Mouse (Mus musculus): ENCODE measurements around the gene Setd2. TPM values are rescaled to one million over a fixed set of nuclear protein-coding genes. Genes with fewer than 3 reads are reported as not detected.
A peak's percentile ranks its signal among the peaks of the same experiment; 100 is the strongest.

Setd2 gene
- polyA plus RNA-seq, 1 experiment from 2014 or later, result 9.6 TPM

DNA sequence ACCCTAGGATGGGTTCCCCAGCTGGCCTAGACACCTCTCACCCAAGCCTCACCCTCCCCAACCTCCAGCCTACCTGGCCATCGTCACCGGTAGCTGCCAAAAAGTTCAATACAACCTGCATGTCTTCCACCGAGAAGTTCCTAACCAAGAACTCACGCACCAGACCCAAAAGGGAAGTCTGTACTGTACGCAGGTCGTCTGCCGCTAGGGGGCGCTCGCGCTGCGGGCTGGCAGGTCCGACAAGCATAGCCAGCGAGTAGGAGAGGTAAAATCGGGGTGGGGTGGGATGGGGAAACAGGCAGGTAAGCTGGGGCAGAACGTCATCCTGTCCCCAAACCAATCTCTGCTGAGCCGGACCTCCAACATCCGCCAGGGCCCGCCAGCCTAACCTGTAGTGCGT lies 102.8 kb downstream of the Setd2 start:
- TF ChIP-seq EP300 (IDR thresholded peaks at IDR 0.05; ENCODE audit: low read depth) (no peak), CTCF (IDR thresholded peaks at IDR 0.05; ENCODE audit: low read depth) (peak; percentile 99)

DNA sequence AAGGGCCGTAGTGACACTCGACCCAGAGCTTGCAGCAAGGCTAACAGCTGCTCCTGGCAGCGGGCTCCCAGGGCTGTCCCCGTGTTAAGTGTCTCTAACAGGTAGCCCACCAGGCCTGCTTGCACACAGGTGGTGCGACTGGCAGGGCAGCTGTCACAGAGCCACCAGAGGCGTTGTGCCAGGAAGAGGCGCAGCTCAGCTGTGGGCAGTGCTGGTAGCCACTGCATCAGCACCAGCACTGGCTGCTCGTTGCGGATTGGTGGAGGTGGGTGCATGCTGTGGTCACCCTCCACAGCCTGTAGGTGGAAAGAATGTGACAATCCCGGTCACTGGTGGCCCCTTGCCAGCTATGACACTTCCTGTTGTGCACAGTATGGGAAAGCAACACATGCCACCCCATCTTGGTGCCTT lies 106.2 kb downstream of the Setd2 start:
- ATAC-seq (no peak), DNase-seq (no peak)
- no peak overlapping the region for H3K27ac ChIP-seq (ENCODE audit: low read depth)
- H3K9me3 ChIP-seq (ENCODE audit: low read length), result no peaks in the 10 kb centered on the region
- H3K4me1 ChIP-seq (ENCODE audit: insufficient read depth), result 0 out of 2 replicates have a peak, but pooled peaks cover 3% of the 10 kb centered on the region
- no peaks in the 10 kb centered on the region for H3K27me3 ChIP-seq (ENCODE audit: insufficient read depth, low read length)
- TF ChIP-seq CTCF (IDR thresholded peaks at IDR 0.05; ENCODE audit: low read depth), result no peak
- TF ChIP-seq EP300 (IDR thresholded peaks at IDR 0.05; ENCODE audit: low read depth), result no peak
- H3K4me2 ChIP-seq (ENCODE audit: low read depth, low read length), result no peak overlapping the region
- no peak overlapping the region for H3K4me3 ChIP-seq (ENCODE audit: low read depth, low read length)
- 83% methylated on average over 10 of the region's 10 CpGs for WGBS (ENCODE audit: insufficient replicate concordance)
- H3K9ac ChIP-seq (replicated peaks), result no peak overlapping the region
- H3K36me3 ChIP-seq (replicated peaks; ENCODE audit: insufficient read depth, low read length), result peaks cover 38% of the 10 kb centered on the region

More for the DNA sequence above, 102.8 kb downstream of the Setd2 start:
- no peaks in the 10 kb centered on the region for H3K27me3 ChIP-seq (ENCODE audit: insufficient read depth, low read length)
- WGBS (ENCODE audit: insufficient replicate concordance), result 16% methylated on average over 19 of the region's 19 CpGs
- no peak overlapping the region for H3K9ac ChIP-seq (replicated peaks)
- H3K4me3 ChIP-seq (ENCODE audit: low read depth, low read length), result no peak overlapping the region
- H3K4me1 ChIP-seq (ENCODE audit: insufficient read depth), result no peaks in the 10 kb centered on the region
- peak; percentile 59; the same call in 1 of the 2 replicates for ATAC-seq
- peaks cover 49% of the 10 kb centered on the region for H3K36me3 ChIP-seq (replicated peaks; ENCODE audit: insufficient read depth, low read length)
- DNase-seq, result peak; percentile 93
- H3K4me2 ChIP-seq (ENCODE audit: low read depth, low read length), result no peak overlapping the region
- no peak overlapping the region for H3K27ac ChIP-seq (ENCODE audit: low read depth)
- H3K9me3 ChIP-seq (ENCODE audit: low read length), result no peaks in the 10 kb centered on the region

DNA sequence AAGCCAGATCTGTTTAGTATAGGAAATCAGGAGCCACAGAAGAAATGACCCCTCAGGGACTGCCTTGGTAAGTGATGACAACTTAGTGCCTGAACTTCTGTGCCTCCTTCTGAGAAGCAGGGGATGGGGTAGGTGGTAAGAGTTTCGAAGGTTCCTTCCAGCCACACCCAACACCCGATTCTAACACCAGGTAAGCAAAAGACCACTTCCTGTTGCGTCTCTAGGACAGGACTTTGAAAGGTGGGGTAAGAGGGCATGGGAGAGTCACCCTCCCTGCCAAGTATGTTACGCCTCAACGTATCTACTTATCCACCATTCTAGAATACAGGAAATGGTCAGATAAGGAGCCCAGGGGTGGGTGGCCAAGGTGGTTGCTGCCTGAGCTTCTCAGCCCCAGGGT lies 108.6 kb downstream of the Setd2 start:
- no peak for ATAC-seq
- H3K27ac ChIP-seq (ENCODE audit: low read depth), result no peak overlapping the region

DNA sequence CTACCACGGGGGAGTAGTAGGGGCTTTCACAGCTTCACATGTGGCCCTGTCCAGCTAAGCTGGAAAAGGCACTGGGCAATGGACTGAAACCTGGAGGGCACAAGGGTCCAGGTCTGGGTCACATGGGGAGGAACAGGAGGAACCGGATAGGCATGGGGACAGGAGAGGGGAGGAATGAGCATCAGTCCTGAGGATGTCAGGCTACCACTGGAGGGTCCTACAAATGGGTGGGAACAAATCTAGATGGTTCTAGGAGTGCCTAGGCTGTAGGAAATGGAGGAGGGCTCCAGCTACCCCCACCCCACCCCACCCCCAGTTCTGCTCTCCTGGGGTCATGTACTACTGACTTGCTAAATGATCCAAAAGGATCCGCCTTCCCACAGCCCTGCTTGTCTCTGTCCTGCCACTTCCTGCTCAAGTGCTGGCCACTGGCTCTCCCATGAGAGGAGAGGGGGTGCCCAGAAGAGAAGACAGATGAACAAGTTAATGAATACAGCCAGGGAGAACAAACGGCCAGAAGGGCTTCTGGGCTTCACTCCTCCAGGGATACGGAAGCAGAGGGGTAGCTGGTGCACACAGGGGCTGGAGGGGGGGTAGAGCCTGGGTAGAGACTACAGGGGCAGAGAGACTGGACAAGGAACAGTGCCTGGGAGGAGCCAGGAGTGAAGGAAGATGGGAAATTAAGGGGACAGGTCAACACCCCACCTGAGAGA lies 110.6 kb downstream of the Setd2 start:
- Histone ChIP-seq H3K9me3 (ENCODE audit: low read length) (no peaks in the 10 kb centered on the region), H3K4me3 (ENCODE audit: low read depth, low read length) (no peak overlapping the region)
- WGBS (ENCODE audit: insufficient replicate concordance), result 62% methylated on average over 5 of the region's 5 CpGs

More for the DNA sequence above, 108.6 kb downstream of the Setd2 start:
- no peaks in the 10 kb centered on the region for H3K27me3 ChIP-seq (ENCODE audit: insufficient read depth, low read length)
- no peak overlapping the region for H3K4me3 ChIP-seq (ENCODE audit: low read depth, low read length)
- DNase-seq, result no peak
- peaks cover 11% of the 10 kb centered on the region; the same call in 1 of the 2 replicates for H3K4me1 ChIP-seq (ENCODE audit: insufficient read depth)
- no peaks in the 10 kb centered on the region for H3K9me3 ChIP-seq (ENCODE audit: low read length)
- no peak overlapping the region for H3K9ac ChIP-seq (replicated peaks)
- WGBS (ENCODE audit: insufficient replicate concordance), result 57% methylated on average over 5 of the region's 5 CpGs
- TF ChIP-seq EP300 (IDR thresholded peaks at IDR 0.05; ENCODE audit: low read depth) (no peak), CTCF (IDR thresholded peaks at IDR 0.05; ENCODE audit: low read depth) (no peak)
- peaks cover 24% of the 10 kb centered on the region for H3K36me3 ChIP-seq (replicated peaks; ENCODE audit: insufficient read depth, low read length)
- no peak overlapping the region for H3K4me2 ChIP-seq (ENCODE audit: low read depth, low read length)

DNA sequence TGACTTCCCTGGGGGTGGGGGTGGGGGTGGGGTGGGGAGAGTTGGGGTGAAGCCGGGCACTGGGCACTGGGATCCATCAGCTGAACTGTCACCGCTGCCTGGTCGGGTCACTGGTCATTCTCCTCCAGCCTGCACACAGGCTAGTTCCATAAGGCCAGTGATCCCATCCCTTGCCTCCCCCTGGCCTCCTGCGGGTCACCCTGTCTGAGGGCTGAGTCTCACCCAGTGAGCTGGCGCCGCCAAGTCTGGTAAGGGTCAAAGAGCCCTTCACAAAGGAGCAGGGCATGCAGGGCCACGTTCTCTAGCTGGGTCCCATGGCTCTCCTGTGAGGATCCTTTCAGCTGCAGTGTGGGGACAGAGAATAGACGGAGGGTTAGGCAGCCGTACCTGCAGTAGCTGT lies 111.4 kb downstream of the Setd2 start:
- H3K9ac ChIP-seq (replicated peaks), result no peak overlapping the region
- TF ChIP-seq EP300 (IDR thresholded peaks at IDR 0.05; ENCODE audit: low read depth), result no peak
- no peak for TF ChIP-seq CTCF (IDR thresholded peaks at IDR 0.05; ENCODE audit: low read depth)
- DNase-seq (no peak), ATAC-seq (no peak)
- H3K4me2 ChIP-seq (ENCODE audit: low read depth, low read length), result peak overlapping the region; percentile 56; the same call in 1 of the 2 replicates
- H3K36me3 ChIP-seq (replicated peaks; ENCODE audit: insufficient read depth, low read length), result peaks cover 9% of the 10 kb centered on the region; the same call in 1 of the 2 replicates
- 59% methylated on average over 9 of the region's 9 CpGs for WGBS (ENCODE audit: insufficient replicate concordance)
- no peaks in the 10 kb centered on the region for H3K9me3 ChIP-seq (ENCODE audit: low read length)
- H3K4me1 ChIP-seq (ENCODE audit: insufficient read depth), result peaks cover 11% of the 10 kb centered on the region; the same call in 1 of the 2 replicates
- H3K27ac ChIP-seq (ENCODE audit: low read depth), result no peak overlapping the region
- no peak overlapping the region for H3K4me3 ChIP-seq (ENCODE audit: low read depth, low read length)
- no peaks in the 10 kb centered on the region for H3K27me3 ChIP-seq (ENCODE audit: insufficient read depth, low read length)

More for the DNA sequence above, 110.6 kb downstream of the Setd2 start:
- Histone ChIP-seq H3K4me1 (ENCODE audit: insufficient read depth) (peaks cover 11% of the 10 kb centered on the region; the same call in 1 of the 2 replicates), H3K36me3 (replicated peaks; ENCODE audit: insufficient read depth, low read length) (peaks cover 14% of the 10 kb centered on the region), H3K27me3 (ENCODE audit: insufficient read depth, low read length) (no peaks in the 10 kb centered on the region), H3K4me2 (ENCODE audit: low read depth, low read length) (0 out of 2 replicates have a peak overlapping the region, but pooled peaks have one; percentile 56), H3K27ac (ENCODE audit: low read depth) (no peak overlapping the region), H3K9ac (replicated peaks) (no peak overlapping the region)
- DNase-seq (no peak), ATAC-seq (no peak)
- TF ChIP-seq CTCF (IDR thresholded peaks at IDR 0.05; ENCODE audit: low read depth), result no peak
- no peak for TF ChIP-seq EP300 (IDR thresholded peaks at IDR 0.05; ENCODE audit: low read depth)

DNA sequence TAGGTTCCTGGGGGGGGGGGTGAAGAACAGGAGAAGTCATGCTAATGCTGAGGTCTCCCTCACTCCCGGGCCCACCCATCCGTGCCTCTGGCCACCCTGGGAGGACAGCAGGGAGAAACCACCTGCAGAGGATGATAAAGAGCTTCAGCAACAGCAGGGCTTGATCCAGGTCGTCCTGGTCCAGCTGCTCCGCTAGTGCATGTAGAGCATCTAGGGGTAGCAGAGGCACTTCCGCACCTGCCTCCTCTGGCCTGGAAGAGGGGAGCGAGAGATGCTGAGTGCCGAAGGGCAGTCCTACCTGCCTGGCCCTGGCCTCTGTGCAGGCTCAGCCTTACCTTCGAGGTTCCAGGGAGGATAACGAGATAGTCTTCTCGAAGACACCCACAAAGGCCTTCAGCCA lies 111.9 kb downstream of the Setd2 start:
- H3K4me1 ChIP-seq (ENCODE audit: insufficient read depth), result peaks cover 11% of the 10 kb centered on the region; the same call in 1 of the 2 replicates
- no peak overlapping the region for H3K27ac ChIP-seq (ENCODE audit: low read depth)
- ATAC-seq, result no peak
- no peak overlapping the region for H3K4me3 ChIP-seq (ENCODE audit: low read depth, low read length)
- TF ChIP-seq EP300 (IDR thresholded peaks at IDR 0.05; ENCODE audit: low read depth) (no peak), CTCF (IDR thresholded peaks at IDR 0.05; ENCODE audit: low read depth) (no peak)
- H3K36me3 ChIP-seq (replicated peaks; ENCODE audit: insufficient read depth, low read length), result peaks cover 6% of the 10 kb centered on the region; the same call in 1 of the 2 replicates
- H3K9me3 ChIP-seq (ENCODE audit: low read length), result no peaks in the 10 kb centered on the region
- no peak overlapping the region for H3K9ac ChIP-seq (replicated peaks)
- H3K27me3 ChIP-seq (ENCODE audit: insufficient read depth, low read length), result no peaks in the 10 kb centered on the region
- H3K4me2 ChIP-seq (ENCODE audit: low read depth, low read length), result peak overlapping the region; percentile 56
- DNase-seq, result no peak
- 80% methylated on average over 10 of the region's 10 CpGs for WGBS (ENCODE audit: insufficient replicate concordance)
